Mouse (Mus musculus) hindlimb bud, embryonic 11.5 days (tissue): ENCODE results near the gene Syn2.

Experiments
- DNase-seq: peaks from one replicate; pipeline ENCODE4 v3.0.0-alpha.2; 2012; ENCODE audit warnings: low read depth, low spot score; ENCODE audit errors: extremely low spot score

The Syn2 gene

DNA sequence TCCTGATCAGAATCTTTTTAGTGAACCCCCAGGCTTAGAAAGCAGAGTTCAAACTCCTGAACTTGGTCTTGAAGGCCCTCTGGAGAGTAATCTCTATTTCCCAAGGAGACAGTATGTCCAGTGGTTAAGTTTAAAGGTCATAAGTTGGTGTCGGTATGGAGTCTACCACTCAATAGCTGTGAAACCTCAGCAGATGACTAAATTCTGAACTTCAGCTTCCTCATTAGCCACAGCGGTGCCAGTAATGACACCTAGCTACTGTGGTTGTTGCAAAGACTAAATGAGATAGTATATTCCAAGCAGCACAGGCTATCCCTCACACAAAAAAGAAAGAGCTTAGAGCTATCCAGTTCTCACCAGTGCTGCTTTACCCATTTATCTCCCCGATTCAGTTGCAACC, 153.5 kb downstream of the Syn2 start:
- no peak for DNase-seq

GRCm38 (mm10) chr6:115290561-115290960, 155.9 kb downstream of the Syn2 start:
- DNase-seq: no peak

- no peak for DNase-seq
Measured at GRCm38 (mm10) chr6:115291068-115291467, 156.4 kb downstream of the Syn2 start.

- DNase-seq: no peak
Measured at GRCm38 (mm10) chr6:115291823-115292222, 157.1 kb downstream of the Syn2 start.

- no peak for DNase-seq
Measured at GRCm38 (mm10) chr6:115292621-115293020, 157.9 kb downstream of the Syn2 start.

DNA sequence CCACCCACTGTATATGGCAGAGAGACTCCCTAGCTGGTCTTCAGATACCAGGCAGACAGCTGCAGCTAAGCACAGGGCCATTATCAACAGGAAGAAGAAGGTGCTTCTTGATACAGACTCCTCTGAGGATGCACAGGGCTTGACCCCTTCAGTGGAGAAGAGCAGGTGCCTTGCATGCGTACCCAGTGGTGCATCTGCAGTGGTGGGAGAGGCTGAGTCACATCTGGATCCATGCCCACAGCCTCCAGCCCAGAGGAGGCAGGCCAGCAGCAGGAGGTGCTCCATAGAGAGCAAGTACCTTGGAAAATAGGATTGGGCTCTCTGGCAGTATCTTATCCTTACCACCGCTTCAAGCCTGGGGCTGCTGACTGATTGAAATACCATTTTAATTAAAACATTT, 159.2 kb downstream of the Syn2 start:
- DNase-seq: no peak

GRCm38 (mm10) chr6:115307134-115307533, 172.4 kb downstream of the Syn2 start:
- no peak for DNase-seq

GRCm38 (mm10) chr6:115312780-115313179, 178.1 kb downstream of the Syn2 start:
- no peak for DNase-seq

GRCm38 (mm10) chr6:115313235-115313738, 178.6 kb downstream of the Syn2 start:
- no peak for DNase-seq

DNA sequence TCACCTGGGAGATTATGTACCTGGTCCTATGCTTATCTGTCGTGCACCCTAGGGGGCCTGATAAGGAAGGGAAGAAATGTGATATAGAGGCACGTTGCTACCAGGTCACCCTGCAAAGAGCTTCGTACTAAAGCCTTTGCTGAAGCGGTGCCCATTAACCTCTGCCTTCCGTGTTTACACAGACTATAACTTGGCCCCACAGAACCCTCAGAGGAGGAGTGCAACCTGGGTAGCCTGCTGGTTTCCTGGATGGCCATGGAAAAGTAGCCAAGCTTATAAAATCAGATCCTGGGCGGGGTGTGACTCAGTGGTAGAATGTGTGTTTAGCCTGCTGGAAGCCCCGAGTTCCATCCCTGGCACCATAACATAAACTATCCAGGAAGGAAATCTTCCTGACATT, 179.2 kb downstream of the Syn2 start:
- no peak for DNase-seq

GRCm38 (mm10) chr6:115315770-115316169, 181.1 kb downstream of the Syn2 start:
- DNase-seq: no peak

DNA sequence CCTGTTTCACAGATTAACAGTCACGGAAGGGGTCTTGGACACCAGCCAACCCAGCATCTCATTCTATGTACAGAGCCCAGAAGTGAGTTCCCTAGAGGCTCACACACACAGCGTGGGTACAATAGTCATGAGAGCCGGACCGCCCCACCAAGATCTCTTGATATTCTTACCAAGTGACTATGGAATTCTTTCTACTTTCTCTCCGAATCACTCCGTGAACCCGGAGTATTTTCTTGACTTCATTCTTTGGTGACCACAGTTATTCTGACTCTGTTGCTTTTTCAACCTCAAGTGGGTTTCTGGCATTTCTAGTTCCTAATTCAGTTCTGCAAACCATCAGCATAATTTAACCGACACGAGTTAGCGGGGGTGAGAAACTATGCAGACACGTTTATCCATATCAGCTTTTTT, 182.1 kb downstream of the Syn2 start:
- no peak for DNase-seq

DNA sequence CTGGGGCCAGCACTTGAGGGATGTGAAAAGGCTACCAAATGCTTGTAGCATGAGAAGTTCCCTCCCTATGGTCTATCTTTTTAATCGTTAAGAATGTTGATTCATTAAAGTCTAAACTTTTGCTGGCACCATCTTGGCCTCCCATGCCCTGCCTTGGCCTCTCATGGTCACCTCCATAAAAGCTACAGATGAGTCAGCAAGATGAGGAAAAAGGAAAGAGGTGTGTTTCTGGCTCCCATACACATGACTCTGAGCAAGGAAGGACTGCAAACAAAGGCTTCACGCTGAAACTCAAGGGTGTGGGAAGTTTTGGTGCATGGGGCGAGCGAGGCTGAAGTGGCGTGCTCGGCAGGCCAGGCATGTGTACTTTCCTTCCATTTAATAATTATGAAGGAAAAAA, 184.1 kb downstream of the Syn2 start:
- no peak for DNase-seq

DNA sequence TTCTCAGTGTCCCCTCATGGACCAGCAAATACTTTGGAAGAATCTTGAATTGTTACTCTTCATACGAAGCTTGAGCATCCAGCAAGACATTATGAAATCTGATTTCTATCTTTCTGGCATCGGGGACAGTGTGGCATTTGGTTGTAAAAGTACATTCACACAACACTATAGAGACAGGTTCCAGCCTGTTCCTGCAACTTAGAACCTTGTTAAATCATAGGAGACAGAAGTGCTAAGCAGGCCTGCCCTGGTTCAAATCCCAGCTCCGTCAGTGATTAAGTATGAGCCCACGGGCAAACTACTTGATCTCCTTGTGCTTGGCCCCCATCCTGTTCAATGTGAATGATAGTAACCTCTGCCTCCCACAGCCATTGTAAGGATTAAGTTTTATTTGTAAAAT, 185.0 kb downstream of the Syn2 start:
- DNase-seq: no peak

- no peak for DNase-seq
Measured at GRCm38 (mm10) chr6:115320927-115321714, 186.4 kb downstream of the Syn2 start.

- DNase-seq: no peak
Measured at GRCm38 (mm10) chr6:115321883-115322351, 187.2 kb downstream of the Syn2 start.

- DNase-seq: no peak
Measured at GRCm38 (mm10) chr6:115322956-115323355, 188.3 kb downstream of the Syn2 start.

DNA sequence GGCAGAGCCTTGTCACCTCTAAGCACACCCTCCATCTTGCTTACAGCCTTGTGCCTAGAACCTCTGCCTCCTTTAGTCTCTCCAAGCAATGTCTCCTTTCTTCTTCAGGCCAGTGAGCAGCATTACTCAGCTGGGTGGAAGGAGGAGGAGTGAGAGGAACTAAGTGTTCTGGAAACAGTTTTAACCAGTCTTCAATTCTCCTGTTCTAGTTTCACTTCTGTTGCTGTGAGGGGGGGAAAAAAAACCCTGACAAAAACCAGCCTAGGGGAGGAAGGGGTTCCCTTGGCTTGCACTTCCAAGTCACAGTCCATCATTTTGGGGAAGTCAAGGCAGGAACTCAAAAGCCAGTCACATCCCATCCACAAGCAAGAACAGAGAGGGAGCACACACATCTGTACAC, 196.3 kb downstream of the Syn2 start:
- DNase-seq: no peak
